Mouse (Mus musculus) liver, embryonic 14.5 days (tissue): ENCODE data around the gene 1600002K03Rik. TPM values are rescaled to one million over a fixed set of nuclear protein-coding genes. Genes with fewer than 3 reads are reported as not detected.

Source experiments
- ATAC-seq: fragments of 200-750 bp; cut with Nextera tagmentation; 2 replicates; pipeline ENCODE4 v1.8.0; 2017; ENCODE audit warnings: moderate number of reproducible peaks, mild to moderate bottlenecking, moderate library complexity; ENCODE audit not compliant: insufficient read depth
- DNase-seq, 3 experiments: peaks; one replicate each; pipeline ENCODE4 v3.0.0-alpha.2; 2012 to 2013; ENCODE audit warnings: low read depth in 3 of 3, low spot score in 3 of 3
- H3K27ac ChIP-seq: fragments of 300-500 bp; sonication (generic); 2 replicates; pipeline ENCODE4 v1.5.1; 2014; ENCODE audit warnings: moderate library complexity, mild to moderate bottlenecking, control low read depth, inconsistent platforms
- H3K27me3 ChIP-seq: fragments of 300-500 bp; sonication (generic); 2 replicates; pipeline ENCODE4 v1.6.1; 2014; ENCODE audit warnings: mild to moderate bottlenecking, low read length, moderate library complexity; ENCODE audit not compliant: control insufficient read depth, insufficient read depth
- H3K36me3 ChIP-seq: fragments of 300-500 bp; sonication (generic); replicated peaks from 2 replicates; pipeline ENCODE4 v1.6.1; 2014; ENCODE audit warnings: low read depth; ENCODE audit not compliant: control insufficient read depth, insufficient read depth
- H3K4me1 ChIP-seq, 2 experiments: fragments of 200-500 bp in 1 of 2; fragments of 300-500 bp in 1 of 2; sonication (generic) in 1 of 2; replicated peaks; 2 replicates each; pipeline ENCODE4 v1.6.1; 2012 to 2014; ENCODE audit warnings: antibody characterized with exemption in 1 of 2, inconsistent platforms in 1 of 2, low read length in 1 of 2; ENCODE audit not compliant: control insufficient read depth in 2 of 2, insufficient read depth in 2 of 2
- H3K4me2 ChIP-seq: fragments of 300-500 bp; sonication (generic); 2 replicates; pipeline ENCODE4 v1.6.1; 2014; ENCODE audit warnings: low read depth, mild to moderate bottlenecking, control low read depth, moderate library complexity
- H3K4me3 ChIP-seq, 2 experiments: fragments of 200-500 bp in 1 of 2; fragments of 300-500 bp in 1 of 2; sonication (generic) in 1 of 2; 2 replicates each; pipeline ENCODE4 v1.5.1; 2012 to 2014; ENCODE audit warnings: low read depth in 2 of 2, low read length in 2 of 2, mild to moderate bottlenecking in 2 of 2, control low read depth in 1 of 2, inconsistent platforms in 1 of 2, moderate library complexity in 1 of 2; ENCODE audit not compliant: insufficient read depth in 1 of 2
- H3K9ac ChIP-seq: fragments of 300-500 bp; sonication (generic); replicated peaks from 2 replicates; pipeline ENCODE4 v1.6.1; 2014; ENCODE audit warnings: mild to moderate bottlenecking, control low read depth, moderate library complexity
- H3K9me3 ChIP-seq: fragments of 300-500 bp; sonication (generic); 2 replicates; pipeline ENCODE4 v1.6.1; 2016; ENCODE audit warnings: low read length, mixed read lengths; ENCODE audit not compliant: control insufficient read depth
- CTCF ChIP-seq: IDR thresholded peaks from 2 replicates; pipeline ENCODE4 v1.5.1; 2016; ENCODE audit warnings: antibody characterized with exemption, low read depth, control low read depth
- EP300 ChIP-seq: IDR thresholded peaks from 2 replicates; pipeline ENCODE4 v1.6.1; 2016; ENCODE audit warnings: antibody characterized with exemption, low read depth
- WGBS: fragments of 180-500 bp; shearing (Covaris S2); extraction: QIAGEN DNeasy Blood & Tissue Kit; methylation state at CpG from one replicate; pipeline ENCODE4 v1.1.7; 2014; ENCODE audit not compliant: insufficient replicate concordance; 5-methylcytosine and 5-hydroxymethylcytosine counted together
- polyA plus RNA-seq, 2 experiments: library from polyadenylated mRNA; depleted of rRNA in 1 of 2; stranded (reverse) in 1 of 2; unstranded in 1 of 2; fragments of >200 nt; fragmentation: Nextera tagmentation in 1 of 2; extraction: Ambion mirVana in 1 of 2; gene quantifications; 2 replicates each; pipeline versions ENCODE4 v1.2.1 to v1.2.3; 2012 to 2014

The 1600002K03Rik gene
- polyA plus RNA-seq, 2 experiments, result 6.9 to 13.2 TPM

DNA sequence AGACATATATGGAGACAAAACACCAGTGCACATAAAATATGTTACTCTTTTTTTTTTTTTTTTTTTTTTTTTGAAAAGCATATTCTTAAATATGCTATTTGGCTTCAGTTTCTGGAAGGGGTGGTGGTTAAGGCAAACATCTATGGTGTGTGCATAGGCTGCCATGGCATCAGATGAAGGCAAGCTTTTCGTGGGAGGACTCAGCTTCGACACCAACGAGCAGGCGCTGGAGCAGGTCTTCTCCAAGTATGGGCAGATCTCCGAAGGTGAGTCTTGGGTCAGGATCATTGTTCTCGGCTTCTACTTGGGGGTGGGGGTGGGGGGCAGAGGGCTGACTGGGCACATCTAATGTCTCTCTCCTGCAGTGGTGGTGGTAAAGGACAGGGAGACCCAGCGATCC lies 3.1 kb upstream of the 1600002K03Rik start:
- Histone ChIP-seq H3K36me3 (peaks cover 19% of the 10 kb centered on the region), H3K27ac (no peak overlapping the region), H3K4me3 (no peak overlapping the region), H3K9ac (no peak overlapping the region), H3K27me3 (no peaks in the 10 kb centered on the region), H3K4me2 (no peak overlapping the region), H3K4me1 (peaks cover 24 to 29% of the 10 kb centered on the region in 2 experiments), H3K9me3 (no peaks in the 10 kb centered on the region; the same call in 1 of the 2 replicates)
- DNase-seq (no peak), ATAC-seq (no peak)
- no peak for TF ChIP-seq EP300
- TF ChIP-seq CTCF, result no peak
- 94% methylated on average over 7 of the region's 7 CpGs for WGBS

DNA sequence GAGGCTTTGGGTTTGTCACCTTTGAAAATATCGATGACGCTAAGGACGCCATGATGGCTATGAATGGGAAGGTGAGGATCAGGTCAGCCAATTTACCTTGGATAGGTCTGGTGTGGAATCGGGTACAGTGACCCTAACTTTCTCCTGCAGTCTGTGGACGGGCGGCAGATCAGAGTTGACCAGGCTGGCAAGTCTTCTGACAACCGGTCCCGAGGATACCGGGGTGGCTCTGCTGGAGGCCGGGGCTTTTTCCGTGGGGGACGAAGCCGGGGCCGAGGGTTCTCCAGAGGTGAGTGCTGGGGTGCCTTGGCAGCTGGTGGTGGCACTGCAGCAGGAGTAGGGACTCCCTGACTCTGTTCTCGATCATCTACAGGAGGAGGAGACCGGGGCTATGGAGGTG lies 2.7 kb upstream of the 1600002K03Rik start:
- Histone ChIP-seq H3K27me3 (no peaks in the 10 kb centered on the region), H3K4me3 (no peak overlapping the region), H3K36me3 (peaks cover 19% of the 10 kb centered on the region), H3K4me2 (no peak overlapping the region), H3K4me1 (peaks cover 23 to 29% of the 10 kb centered on the region in 2 experiments), H3K9ac (no peak overlapping the region), H3K9me3 (no peaks in the 10 kb centered on the region; the same call in 1 of the 2 replicates), H3K27ac (no peak overlapping the region)
- TF ChIP-seq CTCF (no peak), EP300 (no peak)
- no peak for ATAC-seq
- no peak for DNase-seq
- WGBS, result 91% methylated on average over 16 of the region's 16 CpGs

DNA sequence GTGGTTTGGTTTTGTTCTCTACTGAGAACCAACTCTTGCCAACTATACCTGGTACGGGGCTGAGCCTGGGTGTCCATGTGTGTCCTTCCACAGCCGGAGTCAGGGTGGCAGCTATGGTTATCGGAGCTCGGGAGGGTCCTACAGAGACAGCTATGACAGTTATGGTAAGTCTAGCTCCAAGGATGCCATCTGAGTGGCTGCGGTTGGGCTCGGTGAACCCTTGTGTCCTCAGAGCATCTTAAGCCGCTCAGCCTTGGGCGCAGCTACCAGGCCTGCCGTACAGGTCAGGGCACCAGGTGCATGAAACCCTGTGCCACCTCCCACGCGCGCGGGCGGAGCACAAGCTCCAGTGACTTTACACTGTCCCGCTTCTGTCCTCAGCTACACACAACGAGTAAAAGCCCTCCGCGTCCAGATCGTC lies 2.1 kb upstream of the 1600002K03Rik start:
- no peak overlapping the region for H3K9ac ChIP-seq
- no peak overlapping the region for H3K4me3 ChIP-seq
- TF ChIP-seq EP300 (no peak), CTCF (no peak)
- H3K4me1 ChIP-seq, result peaks cover 18 to 24% of the 10 kb centered on the region in 2 experiments
- H3K27me3 ChIP-seq, result no peaks in the 10 kb centered on the region
- H3K27ac ChIP-seq, result no peak overlapping the region
- H3K4me2 ChIP-seq, result no peak overlapping the region
- ATAC-seq (no peak), DNase-seq (no peak)
- H3K36me3 ChIP-seq, result peaks cover 19% of the 10 kb centered on the region
- no peaks in the 10 kb centered on the region; the same call in 1 of the 2 replicates for H3K9me3 ChIP-seq
- WGBS, result 92% methylated on average over 19 of the region's 19 CpGs

DNA sequence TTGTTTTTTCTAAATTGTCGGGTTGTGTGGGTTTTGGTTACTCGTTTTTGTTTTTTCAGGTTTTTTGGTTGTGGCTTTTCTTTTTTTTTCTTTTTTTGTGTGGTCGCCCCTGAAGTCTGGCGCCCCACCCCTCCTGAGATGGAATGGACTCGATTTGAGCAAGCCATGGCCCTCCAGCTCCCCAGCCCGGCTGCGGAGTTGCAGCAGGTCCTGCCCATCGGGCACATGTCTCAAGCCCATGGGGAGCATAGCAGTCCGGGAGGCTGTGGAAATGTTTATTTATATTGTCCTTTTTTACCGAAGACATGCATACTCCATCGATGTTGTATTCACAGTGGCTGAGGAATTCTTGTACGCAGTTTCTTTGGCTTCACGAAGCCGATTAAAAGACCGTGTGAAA lies 1.5 kb upstream of the 1600002K03Rik start:
- Histone ChIP-seq H3K9ac (no peak overlapping the region), H3K36me3 (peaks cover 19% of the 10 kb centered on the region), H3K4me2 (no peak overlapping the region), H3K9me3 (no peaks in the 10 kb centered on the region; the same call in 1 of the 2 replicates), H3K4me1 (peaks cover 17 to 19% of the 10 kb centered on the region in 2 experiments), H3K4me3 (no peak overlapping the region), H3K27me3 (no peaks in the 10 kb centered on the region), H3K27ac (no peak overlapping the region)
- 88% methylated on average over 15 of the region's 15 CpGs for WGBS
- ATAC-seq (no peak), DNase-seq (no peak)
- TF ChIP-seq CTCF (no peak), EP300 (no peak)

DNA sequence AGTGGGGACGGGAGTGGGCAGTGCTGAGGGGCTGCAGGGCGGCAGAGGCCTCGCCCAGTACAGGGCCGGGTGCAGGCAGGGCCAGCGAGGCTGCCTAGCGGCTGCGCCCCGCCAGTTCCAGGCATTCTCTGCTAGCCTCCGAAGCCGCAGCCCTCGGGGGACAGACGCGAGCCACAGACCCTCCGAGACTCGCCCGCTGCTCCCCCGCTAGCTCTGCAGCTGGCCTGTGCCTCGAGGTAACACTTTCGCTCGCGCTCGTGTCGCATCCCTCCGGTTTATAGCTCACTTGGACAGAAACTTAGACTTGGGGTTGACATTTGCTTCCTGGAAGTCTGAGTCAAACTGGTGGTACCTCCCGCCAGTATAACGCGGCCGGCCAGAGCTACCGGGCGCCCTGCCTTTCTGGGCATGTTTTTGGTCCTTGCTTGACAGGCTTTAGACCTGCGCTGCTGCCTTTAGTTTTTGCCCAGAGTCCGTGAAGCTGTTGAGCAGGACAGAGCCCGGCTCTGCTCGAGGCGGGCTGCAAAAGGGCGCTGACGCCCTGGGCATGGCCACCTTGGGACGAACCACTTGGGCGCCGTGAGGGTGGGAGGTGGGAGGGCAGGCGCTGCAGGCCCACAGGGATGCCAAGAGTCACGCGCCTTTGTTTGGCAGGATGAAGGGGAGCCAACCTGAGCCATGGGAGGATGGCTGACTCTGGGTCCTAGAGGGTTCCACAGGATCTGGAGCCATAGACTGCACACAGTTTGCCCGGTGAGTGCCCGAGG lies 801 bp upstream of the 1600002K03Rik start:
- TF ChIP-seq EP300 (no peak), CTCF (no peak)
- H3K9me3 ChIP-seq, result no peaks in the 10 kb centered on the region; the same call in 1 of the 2 replicates
- H3K4me1 ChIP-seq, result peaks cover 12 to 16% of the 10 kb centered on the region in 2 experiments
- no peak for ATAC-seq
- peak overlapping the region; percentile 69; the same call in 1 of the 2 replicates for H3K9ac ChIP-seq
- H3K36me3 ChIP-seq, result peaks cover 19% of the 10 kb centered on the region
- 89% methylated on average over 45 of the region's 45 CpGs for WGBS
- no peak for DNase-seq
- H3K27ac ChIP-seq, result peak overlapping the region; percentile 51
- H3K4me3 ChIP-seq, result peak overlapping the region in 1 of 2 experiments; percentile 69; a peak in 3 of 4 replicates
- peak overlapping the region; percentile 82 for H3K4me2 ChIP-seq
- H3K27me3 ChIP-seq, result no peaks in the 10 kb centered on the region
